Mouse (Mus musculus) fat pad, adult 2 months (tissue): ENCODE results near the gene Pex19.

ENCODE experiments used
- DNase-seq: peaks from one replicate; pipeline ENCODE4 v3.0.0-alpha.2; 2011; ENCODE audit warnings: low read depth, low spot score; ENCODE audit errors: extremely low read depth

Pex19 gene

GRCm38 (mm10) chr1:172180881-172181280, 54.3 kb downstream of the Pex19 start:
- DNase-seq = no peak

DNA sequence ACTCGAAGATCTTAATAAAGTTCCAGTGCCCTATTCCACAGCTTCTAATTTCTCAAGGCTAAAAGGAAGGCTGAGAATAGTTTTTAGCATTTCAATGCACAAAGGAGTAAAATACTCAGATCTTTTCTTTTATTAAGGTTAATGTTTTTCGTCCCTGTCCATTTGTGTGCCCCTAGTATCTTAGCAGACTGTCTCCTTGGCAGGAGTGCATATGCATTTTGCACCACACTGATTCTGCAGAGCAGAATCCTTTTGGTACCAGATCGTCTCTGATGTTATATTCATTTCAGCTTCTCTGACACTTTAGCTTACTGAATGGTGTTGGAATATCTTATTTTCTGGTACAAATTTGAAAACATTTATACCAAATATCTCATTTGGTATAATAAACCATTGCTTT, 55.2 kb downstream of the Pex19 start:
- DNase-seq = no peak

GRCm38 (mm10) chr1:172183056-172183455, 56.5 kb downstream of the Pex19 start:
- no peak for DNase-seq

DNA sequence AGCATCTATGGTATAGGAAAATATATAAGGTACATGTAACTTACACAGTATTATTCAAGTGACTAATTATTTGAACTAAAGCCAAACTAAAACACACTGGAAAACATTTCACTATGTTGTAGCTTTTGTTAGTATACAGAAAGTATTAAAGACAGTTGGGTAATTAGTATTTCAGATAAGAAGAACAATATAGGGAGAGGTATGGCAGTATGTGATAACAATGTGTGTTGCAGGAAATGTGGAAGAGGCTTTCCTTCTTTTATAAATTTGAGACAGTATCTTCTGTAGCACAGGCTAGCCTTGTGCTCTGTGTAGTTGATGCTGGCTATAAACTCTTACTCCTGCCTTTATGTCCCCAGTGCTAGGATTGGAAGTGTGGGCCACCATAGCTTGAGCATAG, 57.4 kb downstream of the Pex19 start:
- DNase-seq = no peak
